In genomic region chr12:4917805-4918591, GRCm38 (mm10) we compare ENCODE assay signal across 7 mouse cellular contexts. TPM values are rescaled to one million over a fixed set of nuclear protein-coding genes. Genes with fewer than 3 reads are reported as not detected.
DNase-seq lines count a peak whose midpoint lies in the region; ATAC-seq and TF ChIP-seq lines count a peak whose summit lies in the region.

No protein-coding gene starts in this region.

- peak; percentile 75 for ATAC-seq in common myeloid progenitor, adult 5-6 weeks (replicated peaks; ENCODE audit: low read depth, poor library complexity, severe bottlenecking)
- ATAC-seq in hindbrain, postnatal 0 days: peak; percentile 50

- no peaks in the 10 kb centered on the region for H3K36me3 ChIP-seq in hindbrain, postnatal 0 days (ENCODE audit: insufficient read depth, low read length)
- no peaks in the 10 kb centered on the region for H3K36me3 ChIP-seq in megakaryocyte, embryonic 14.5 days (replicated peaks; ENCODE audit: low read length)

- WGBS in hindbrain, postnatal 0 days: under 1% methylated on average over 48 of the region's 48 CpGs

- intact Hi-C loops in gastrocnemius, adult 2 months (cut with DNase I): loop anchor here (5.0 kb wide), 2 partner anchors 41 to 76 kb away; partner anchors contain the start of genes Fkbp1b and Wdcp

- H3K27ac ChIP-seq in gastrocnemius, adult 2 months: peak overlapping the region; percentile 99
- H3K27ac ChIP-seq in hindbrain, postnatal 0 days: peak overlapping the region; percentile 98

- H3K4me3 ChIP-seq in gastrocnemius, adult 2 months: peak overlapping the region; percentile 96
- peak overlapping the region; percentile 99 for H3K4me3 ChIP-seq in hindbrain, postnatal 0 days (ENCODE audit: low read length)
- peak overlapping the region; percentile 98 for H3K4me3 ChIP-seq in megakaryocyte, embryonic 14.5 days (replicated peaks)

- peak; percentile 76 for DNase-seq in R1 (ENCODE audit: low read depth, low spot score)
- peak; percentile 77 for DNase-seq in gastrocnemius, adult 2 months
- peak; percentile 61 for DNase-seq in hindbrain, postnatal 0 days (ENCODE audit: low spot score)
- DNase-seq in left cerebral cortex, adult 9 months (ENCODE audit: low spot score in 2 of 2): peak; percentile 13 to 50
- peak; percentile 32 for DNase-seq in right cerebral cortex, postnatal 14 days

- peak overlapping the region; percentile 100 for H3K9ac ChIP-seq in hindbrain, postnatal 0 days (replicated peaks; ENCODE audit: low read length)

- peaks cover 6% of the 10 kb centered on the region; the same call in 1 of the 2 replicates for H3K4me1 ChIP-seq in hindbrain, postnatal 0 days (ENCODE audit: insufficient read depth, low read length)
- peaks cover 40% of the 10 kb centered on the region for H3K4me1 ChIP-seq in megakaryocyte, embryonic 14.5 days

- no peaks in the 10 kb centered on the region for H3K27me3 ChIP-seq in hindbrain, postnatal 0 days (ENCODE audit: insufficient read depth, low read length)
- H3K27me3 ChIP-seq in megakaryocyte, embryonic 14.5 days (replicated peaks): no peaks in the 10 kb centered on the region

- H3K4me2 ChIP-seq in hindbrain, postnatal 0 days (ENCODE audit: low read depth, low read length): peak overlapping the region; percentile 58

- no peak for TF ChIP-seq CTCF in gastrocnemius, adult 2 months (IDR thresholded peaks at IDR 0.05)
- TF ChIP-seq CTCF in hindbrain, postnatal 0 days (IDR thresholded peaks at IDR 0.05; ENCODE audit: low read depth): no peak

- no peaks in the 10 kb centered on the region for H3K9me3 ChIP-seq in hindbrain, postnatal 0 days (ENCODE audit: low read length)
- no peaks in the 10 kb centered on the region for H3K9me3 ChIP-seq in megakaryocyte, embryonic 14.5 days

RNA-seq across cellular contexts. Expression of gene Atad2b, which starts 0.8 kb away (rescaled TPM):
- total RNA-seq in common myeloid progenitor, adult 5-6 weeks (2017): 51.2 and 53.5 TPM in 2 replicates
- total RNA-seq in gastrocnemius, adult 2 months (2021): 10 to 100 TPM; 15.0 to 16.6 TPM
- total RNA-seq in hindbrain, postnatal 0 days (2014; rRNA removed): 25.0 and 30.5 TPM in 2 replicates
- polyA plus RNA-seq in hindbrain, postnatal 0 days (2015; fragmentation: Nextera tagmentation; extraction: Ambion mirVana): 8.4 and 8.8 TPM in 2 replicates
- polyA plus RNA-seq in megakaryocyte, embryonic 14.5 days (2012; ENCODE audit: insufficient read depth, low replicate concordance): 1.4 and 7.0 TPM in 2 replicates

RNA-seq across cellular contexts. Expression of gene Ubxn2a, which starts 10.5 kb away (rescaled TPM):
- 45.1 and 78.5 TPM in 2 replicates for total RNA-seq in common myeloid progenitor, adult 5-6 weeks (2017)
- total RNA-seq in gastrocnemius, adult 2 months (2021): 100 to 1,000 TPM; 128 to 133 TPM
- total RNA-seq in hindbrain, postnatal 0 days (2014; rRNA removed): 19.0 and 26.1 TPM in 2 replicates
- 49.2 and 50.8 TPM in 2 replicates for polyA plus RNA-seq in hindbrain, postnatal 0 days (2015; fragmentation: Nextera tagmentation; extraction: Ambion mirVana)
- polyA plus RNA-seq in megakaryocyte, embryonic 14.5 days (2012; ENCODE audit: insufficient read depth, low replicate concordance): 2.5 and 10.4 TPM in 2 replicates

RNA-seq across cellular contexts. Expression of gene Mfsd2b, which starts 43.8 kb away (rescaled TPM):
- 65.2 and 78.7 TPM in 2 replicates for total RNA-seq in common myeloid progenitor, adult 5-6 weeks (2017)
- total RNA-seq in gastrocnemius, adult 2 months (2021): under 1 TPM; 0.33 to 0.46 TPM
- total RNA-seq in hindbrain, postnatal 0 days (2014; rRNA removed): 3.6 and 3.8 TPM in 2 replicates
- 1.5 and 1.8 TPM in 2 replicates for polyA plus RNA-seq in hindbrain, postnatal 0 days (2015; fragmentation: Nextera tagmentation; extraction: Ambion mirVana)
- polyA plus RNA-seq in megakaryocyte, embryonic 14.5 days (2012; ENCODE audit: insufficient read depth, low replicate concordance): 312 and 347 TPM in 2 replicates

Comparison
In these comparisons a context has a peak if more than half of its experiments do, and no peak if none do; other contexts are left out.
1. Peak in every context shown above with its lines: DNase-seq, ATAC-seq, H3K4me3 ChIP-seq and H3K27ac ChIP-seq.
2. RNA of gene Mfsd2b, which starts 43.8 kb away (total RNA-seq): 65.2 to 78.7 TPM in common myeloid progenitor, adult 5-6 weeks; 3.6 to 3.8 TPM in hindbrain, postnatal 0 days and 0.33 to 0.46 TPM in gastrocnemius, adult 2 months; every median in the first group is over 10 times any median in the second.